Mouse (Mus musculus) brown adipose tissue, adult 24 weeks (tissue): ENCODE measurements around the gene Ahcyl1. TPM values are rescaled to one million over a fixed set of nuclear protein-coding genes. Genes with fewer than 3 reads are reported as not detected.

ENCODE experiments used
- H3K27ac ChIP-seq: fragments of 200-500 bp; replicated peaks from 2 replicates; pipeline ENCODE4 v1.5.1; 2012; ENCODE audit warnings: low read depth, mild to moderate bottlenecking, low read length
- H3K4me1 ChIP-seq: fragments of 200-500 bp; 2 replicates; pipeline ENCODE4 v1.6.1; 2012; ENCODE audit warnings: low read length, mixed read lengths; ENCODE audit not compliant: control insufficient read depth, insufficient read depth, insufficient read length
- H3K4me3 ChIP-seq: fragments of 200-500 bp; 2 replicates; pipeline ENCODE4 v1.5.1; 2012; ENCODE audit warnings: low read depth, mild to moderate bottlenecking, low read length, moderate library complexity; ENCODE audit not compliant: insufficient read depth
- polyA plus RNA-seq: library from polyadenylated mRNA; stranded (reverse); fragments of >200 nt; gene quantifications from 2 replicates; pipeline ENCODE4 v1.2.4, GENCODE M21; 2012; ENCODE audit not compliant: missing spikeins, insufficient read depth, insufficient read length

Ahcyl1 gene
- polyA plus RNA-seq, 1 experiment, result 528 TPM

DNA sequence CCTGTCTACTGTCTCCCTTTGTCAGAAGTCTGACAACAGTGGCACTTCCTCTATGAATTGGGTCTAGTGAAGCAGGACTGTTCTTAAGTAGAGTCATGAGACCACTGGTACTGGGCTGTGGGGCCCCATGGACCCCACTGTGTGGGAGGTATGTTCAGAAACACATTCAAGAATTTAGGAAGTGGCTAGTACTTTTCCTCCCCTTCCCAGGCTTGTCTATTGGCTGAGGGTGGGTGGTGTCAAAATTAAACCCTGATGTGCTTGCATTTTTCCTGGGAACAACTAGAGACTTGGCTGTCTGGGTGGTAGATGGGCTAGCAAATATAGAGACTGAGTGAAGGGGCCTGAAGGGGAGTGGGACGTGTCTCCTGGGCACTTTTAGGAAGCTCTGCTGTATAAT lies 32.1 kb upstream of the Ahcyl1 start:
- no peak overlapping the region for H3K27ac ChIP-seq
- H3K4me1 ChIP-seq, result peaks cover 2% of the 10 kb centered on the region; the same call in 1 of the 2 replicates
- H3K4me3 ChIP-seq, result no peak overlapping the region

DNA sequence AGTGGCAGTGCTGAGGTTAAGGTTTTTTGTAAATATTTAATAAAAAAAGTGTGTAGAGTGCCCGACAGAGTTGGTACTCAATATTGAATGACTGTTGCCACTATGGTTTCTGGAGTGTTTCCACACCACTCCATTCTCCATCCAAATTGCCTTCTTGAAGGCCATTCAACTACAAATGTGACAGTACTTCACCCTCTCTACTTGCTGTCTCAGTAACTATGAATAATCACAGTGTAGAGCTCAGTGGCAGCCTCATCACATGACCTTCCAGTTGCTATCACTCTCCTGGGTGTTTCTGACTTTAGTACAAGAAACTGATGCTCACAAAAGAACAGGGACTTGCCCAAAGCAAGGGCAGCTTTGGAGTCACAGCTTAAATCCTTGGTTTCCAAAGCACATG lies 19.6 kb upstream of the Ahcyl1 start:
- Histone ChIP-seq H3K4me3 (no peak overlapping the region), H3K27ac (no peak overlapping the region), H3K4me1 (no peaks in the 10 kb centered on the region; the same call in 1 of the 2 replicates)

DNA sequence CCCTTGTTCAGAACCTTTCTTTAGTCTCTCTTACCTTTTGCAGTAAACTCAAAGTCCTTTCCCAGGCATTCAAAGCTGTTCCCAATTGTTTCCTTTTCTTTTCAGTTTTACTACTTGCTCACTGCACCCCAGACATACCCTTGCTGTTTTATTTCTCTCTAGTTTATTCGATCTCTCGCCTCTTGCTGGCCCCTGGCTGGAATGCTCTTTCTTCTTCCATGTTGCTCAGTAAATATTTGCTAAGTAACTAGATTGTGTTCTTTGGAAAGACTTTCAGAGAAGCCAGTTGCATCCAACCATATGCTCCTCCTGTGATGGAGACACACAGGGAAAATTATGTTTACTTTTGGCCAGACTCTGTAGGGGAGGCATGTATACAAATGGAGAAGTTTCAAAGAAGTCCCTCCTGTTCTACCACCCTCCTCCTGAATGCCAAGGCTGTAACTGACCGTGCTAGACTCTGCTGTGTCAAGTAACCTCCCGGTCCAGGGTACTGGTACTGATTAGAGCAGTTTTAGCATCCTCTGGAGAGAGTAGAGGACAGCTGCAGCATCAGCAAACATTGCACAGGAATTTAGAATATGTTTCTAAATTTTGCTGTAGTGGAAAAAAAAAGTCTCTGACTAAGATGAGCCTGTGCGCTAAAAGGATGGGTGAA lies 18.0 kb upstream of the Ahcyl1 start:
- Histone ChIP-seq H3K27ac (no peak overlapping the region), H3K4me3 (no peak overlapping the region), H3K4me1 (no peaks in the 10 kb centered on the region; the same call in 1 of the 2 replicates)

DNA sequence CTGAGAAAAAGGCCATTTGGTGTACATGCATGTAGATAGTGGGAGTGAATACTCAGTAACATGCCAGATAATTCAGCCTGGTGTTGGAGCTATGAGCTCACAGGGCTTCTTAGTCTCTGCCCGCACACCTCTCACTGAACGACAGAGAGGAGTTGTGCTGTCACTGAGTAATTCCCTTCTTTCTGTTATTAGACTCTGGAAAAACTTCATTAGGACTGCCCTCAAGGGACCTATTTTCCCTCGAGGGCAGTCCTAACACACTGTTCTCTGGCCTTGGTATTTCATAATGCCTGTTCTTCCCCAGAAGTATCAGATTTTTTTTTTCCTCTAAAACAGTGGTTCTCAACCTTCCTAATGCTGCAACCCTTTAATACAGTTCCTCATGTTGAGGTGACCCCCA lies 15.7 kb upstream of the Ahcyl1 start:
- H3K4me1 ChIP-seq, result peaks cover 1% of the 10 kb centered on the region; the same call in 1 of the 2 replicates
- H3K27ac ChIP-seq, result no peak overlapping the region
- no peak overlapping the region for H3K4me3 ChIP-seq

DNA sequence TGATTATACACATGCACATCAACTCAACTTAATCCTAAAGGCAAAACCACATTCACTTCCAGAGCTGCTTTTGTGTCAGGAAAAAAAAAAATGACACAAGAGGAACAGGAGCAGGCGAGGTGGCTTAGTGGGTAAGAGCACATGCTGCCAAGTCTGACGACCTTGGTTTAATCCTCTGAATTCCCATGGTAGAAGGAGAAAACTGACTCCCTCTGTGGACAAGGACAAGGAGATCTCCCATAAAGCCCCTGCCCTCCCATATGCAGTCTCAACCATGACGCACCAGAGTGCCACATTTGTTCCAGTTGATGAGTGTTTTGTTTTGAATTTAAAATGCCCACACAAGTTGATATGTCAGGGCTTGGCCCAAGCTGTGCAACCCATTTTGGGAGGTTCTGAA lies 12.8 kb upstream of the Ahcyl1 start:
- 0 out of 2 replicates have a peak overlapping the region, but pooled peaks have one; percentile 10 for H3K27ac ChIP-seq
- peaks cover 13% of the 10 kb centered on the region; the same call in 1 of the 2 replicates for H3K4me1 ChIP-seq
- no peak overlapping the region for H3K4me3 ChIP-seq

DNA sequence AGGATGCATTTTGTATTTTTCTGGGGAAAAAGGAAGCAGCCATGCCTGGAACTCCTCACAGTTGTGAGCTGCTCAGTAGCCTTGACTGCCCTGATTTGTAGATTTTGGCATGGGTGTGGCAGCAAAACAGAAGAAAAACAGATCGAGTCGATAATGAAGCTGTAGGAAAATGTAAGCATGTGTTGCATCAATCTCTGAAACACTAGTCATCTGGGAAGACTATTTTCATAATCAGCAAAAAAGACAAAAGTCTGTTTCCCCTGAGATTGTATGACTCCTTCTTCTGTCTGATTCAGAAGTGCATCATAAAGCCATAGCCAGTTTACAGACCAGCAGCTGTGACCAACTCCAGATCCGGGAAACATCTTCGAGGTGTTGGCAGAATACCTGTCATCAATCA lies 10.9 kb upstream of the Ahcyl1 start:
- no peak overlapping the region for H3K27ac ChIP-seq
- no peak overlapping the region for H3K4me3 ChIP-seq
- H3K4me1 ChIP-seq, result peaks cover 17% of the 10 kb centered on the region; the same call in 1 of the 2 replicates

DNA sequence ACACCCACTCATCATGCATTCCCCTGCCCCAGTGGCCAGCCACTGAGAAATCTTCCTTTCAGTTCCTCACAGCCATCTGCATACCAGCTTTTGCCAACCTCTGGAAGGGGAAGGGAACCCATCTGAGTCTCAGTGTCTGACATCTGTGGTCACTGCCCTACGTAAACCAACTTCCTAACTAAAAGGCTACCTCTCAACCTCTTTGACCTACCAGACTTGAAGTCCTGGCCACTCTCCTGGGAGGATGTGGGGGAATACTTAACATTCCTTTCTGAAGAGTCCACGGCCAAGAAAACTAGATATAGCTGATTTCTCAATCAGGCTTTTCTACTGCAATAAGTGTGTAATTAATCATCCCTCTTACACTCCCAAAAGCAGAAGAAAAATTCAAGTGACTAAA lies 9.8 kb upstream of the Ahcyl1 start:
- Histone ChIP-seq H3K4me3 (no peak overlapping the region), H3K4me1 (peaks cover 17% of the 10 kb centered on the region; the same call in 1 of the 2 replicates), H3K27ac (peak overlapping the region; percentile 18)

DNA sequence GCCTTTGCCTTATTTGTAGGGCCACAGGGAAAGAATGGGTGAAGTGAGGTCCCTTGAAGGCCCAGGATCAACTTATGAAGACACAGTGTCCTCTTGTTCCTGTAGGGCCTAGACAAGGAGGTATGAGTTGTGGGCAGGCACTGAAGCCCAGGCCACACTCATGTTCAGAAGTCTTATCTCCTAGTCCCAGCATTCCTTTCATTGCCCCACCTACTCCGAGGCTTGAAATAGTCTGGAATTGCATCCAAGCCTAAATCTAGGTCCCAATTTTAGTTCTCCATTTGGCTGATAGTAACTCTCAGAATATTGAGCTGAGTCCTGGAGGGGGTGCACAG lies 8.0 kb upstream of the Ahcyl1 start:
- H3K4me1 ChIP-seq, result peaks cover 17% of the 10 kb centered on the region; the same call in 1 of the 2 replicates
- H3K27ac ChIP-seq, result peak overlapping the region; percentile 49; the same call in 1 of the 2 replicates

DNA sequence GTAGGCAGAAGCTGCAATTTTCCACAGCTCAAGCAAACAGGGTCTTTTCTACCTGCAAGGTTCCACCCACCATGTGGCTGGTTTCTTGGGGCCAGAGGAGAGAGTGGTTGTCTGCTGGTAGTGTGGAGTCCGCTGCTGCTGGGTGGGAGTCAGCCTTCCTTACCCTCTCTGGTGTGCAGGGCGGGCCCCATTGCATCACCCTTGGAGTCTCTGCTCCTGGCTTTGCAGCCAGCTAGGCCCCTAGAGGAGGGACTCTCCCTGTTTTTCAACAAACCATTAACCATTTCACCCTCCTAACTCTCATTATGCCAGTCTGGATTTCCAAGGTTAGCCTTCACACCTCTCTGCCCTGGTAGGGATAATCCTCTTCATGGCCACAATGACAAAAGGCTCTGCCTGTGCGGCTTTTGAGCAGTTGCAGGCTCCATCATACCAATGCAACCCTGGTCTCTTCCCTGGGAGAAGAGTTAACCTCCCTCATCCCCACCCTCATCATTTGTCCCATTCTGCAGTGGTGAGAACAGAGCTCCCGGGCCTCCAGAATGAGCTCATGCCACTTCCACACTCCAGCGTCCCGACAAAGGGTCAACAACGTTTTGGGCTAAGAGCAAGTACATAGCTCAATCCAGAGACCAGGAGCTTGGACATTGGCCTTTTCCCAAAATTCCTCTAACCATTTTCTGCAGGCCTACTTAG lies 7.5 kb upstream of the Ahcyl1 start:
- Histone ChIP-seq H3K27ac (peak overlapping the region; percentile 49; the same call in 1 of the 2 replicates), H3K4me1 (peaks cover 17% of the 10 kb centered on the region; the same call in 1 of the 2 replicates), H3K4me3 (no peak overlapping the region)

More for the DNA sequence above, 8.0 kb upstream of the Ahcyl1 start:
- H3K4me3 ChIP-seq, result no peak overlapping the region

DNA sequence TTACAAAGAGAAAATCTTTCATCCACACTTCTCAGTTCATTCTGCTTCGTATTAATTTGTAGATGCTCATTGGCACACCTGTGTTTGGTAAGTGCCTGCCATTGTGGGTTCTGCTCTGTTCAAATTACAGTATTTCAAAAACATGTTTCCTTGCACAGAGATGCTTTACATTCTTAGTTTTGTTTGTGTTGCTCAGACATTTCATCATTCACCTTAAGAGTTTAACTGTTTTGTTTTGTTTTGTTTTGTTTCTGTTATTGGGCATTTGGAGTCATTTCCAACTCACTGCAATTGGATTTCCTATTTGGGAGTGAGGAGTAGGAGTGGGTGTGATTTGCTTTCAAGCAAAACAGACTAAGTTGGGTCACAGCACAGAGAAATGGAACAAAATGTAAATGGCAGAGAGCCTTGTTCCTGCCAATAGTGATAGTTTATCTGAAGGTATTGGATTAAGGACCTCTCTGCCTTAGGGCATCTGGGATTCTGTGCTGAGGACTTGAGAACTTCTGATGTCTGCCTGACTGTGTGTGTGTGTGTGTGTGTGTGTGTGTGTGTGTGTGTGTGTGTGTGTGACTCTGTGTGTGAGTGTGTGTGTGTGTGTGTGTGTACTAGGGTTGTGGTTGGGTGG lies 5.5 kb upstream of the Ahcyl1 start:
- H3K4me1 ChIP-seq, result peaks cover 19% of the 10 kb centered on the region
- no peak overlapping the region for H3K27ac ChIP-seq
- H3K4me3 ChIP-seq, result no peak overlapping the region

DNA sequence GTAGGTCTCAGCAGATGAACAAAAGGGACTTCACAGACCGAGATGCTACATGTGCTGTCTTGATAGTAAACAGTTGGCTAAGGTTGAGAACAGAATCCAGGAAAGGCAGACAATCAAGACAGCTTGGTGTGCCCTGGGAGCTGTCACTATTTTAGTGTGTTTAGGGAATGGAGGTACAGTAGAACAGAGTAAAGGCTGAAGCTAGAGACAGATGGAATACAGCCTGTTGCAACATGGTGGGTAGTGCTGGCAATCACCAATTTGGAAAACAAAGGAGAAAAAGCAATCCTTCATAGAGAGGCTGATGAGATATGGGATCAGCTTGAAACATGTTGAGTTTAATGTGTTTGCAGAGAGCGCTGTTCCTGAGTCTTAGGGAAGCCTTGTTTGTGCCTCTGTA lies 4.3 kb upstream of the Ahcyl1 start:
- Histone ChIP-seq H3K4me3 (no peak overlapping the region), H3K27ac (no peak overlapping the region)

DNA sequence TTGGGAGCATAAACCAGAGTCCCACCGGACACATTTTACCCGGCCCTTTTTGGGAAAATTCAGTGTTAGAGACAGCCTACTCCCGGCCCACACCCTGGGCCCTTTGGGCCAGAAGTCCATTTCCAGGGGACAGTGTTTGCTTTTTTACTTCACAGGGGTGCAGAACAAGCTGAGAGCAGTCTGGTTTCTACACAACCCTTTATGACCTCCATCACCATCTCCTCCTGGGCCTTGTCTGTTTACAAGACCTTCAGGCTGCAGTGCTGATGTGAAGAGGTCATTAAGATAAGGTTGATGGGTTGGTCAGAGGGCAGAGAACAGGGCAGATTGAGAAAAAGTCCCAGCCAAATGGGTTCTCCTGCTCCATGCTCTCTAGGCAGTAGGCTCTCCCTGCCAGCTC lies 550 bp upstream of the Ahcyl1 start:
- Histone ChIP-seq H3K27ac (peak overlapping the region; percentile 38), H3K4me3 (no peak overlapping the region), H3K4me1 (peaks cover 8% of the 10 kb centered on the region)

More for the DNA sequence above, 4.3 kb upstream of the Ahcyl1 start:
- peaks cover 13% of the 10 kb centered on the region for H3K4me1 ChIP-seq

DNA sequence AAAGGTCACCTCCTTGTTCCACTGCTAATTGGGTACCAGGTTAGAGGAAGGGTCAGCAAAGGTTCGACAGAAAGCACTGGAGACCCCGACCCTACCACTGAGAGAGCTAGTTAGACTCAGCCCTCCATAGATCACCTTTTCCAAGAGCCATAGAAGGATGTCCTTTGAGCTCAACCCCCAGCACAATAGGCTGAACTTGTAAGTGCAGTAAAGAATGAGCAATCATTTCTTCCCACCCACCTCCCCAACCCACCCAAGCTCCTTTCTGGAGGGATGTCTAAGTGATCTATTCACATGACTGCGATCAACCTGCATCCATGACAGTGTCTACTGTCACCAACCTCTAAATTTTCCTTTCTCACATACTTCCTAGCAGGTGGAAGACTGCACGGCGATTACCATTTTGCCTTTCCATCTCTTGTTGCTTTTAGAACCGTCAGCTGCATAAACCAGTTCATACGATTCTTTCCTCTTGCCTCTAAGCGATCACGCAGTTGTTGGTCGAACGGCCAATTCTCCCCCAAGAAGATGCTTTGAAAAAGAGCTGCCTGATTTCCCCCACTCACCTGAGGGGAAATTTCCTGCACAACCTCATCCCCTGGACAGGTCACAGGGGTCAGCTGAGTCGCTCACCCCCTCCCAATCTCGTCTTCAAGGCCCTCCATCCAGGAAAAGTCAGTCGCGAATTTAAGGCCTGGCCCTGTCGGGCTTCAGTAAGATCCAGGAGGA lies 977 bp downstream of the Ahcyl1 start:
- Histone ChIP-seq H3K27ac (peak overlapping the region; percentile 83), H3K4me3 (peak overlapping the region; percentile 90), H3K4me1 (peaks cover 12% of the 10 kb centered on the region)

DNA sequence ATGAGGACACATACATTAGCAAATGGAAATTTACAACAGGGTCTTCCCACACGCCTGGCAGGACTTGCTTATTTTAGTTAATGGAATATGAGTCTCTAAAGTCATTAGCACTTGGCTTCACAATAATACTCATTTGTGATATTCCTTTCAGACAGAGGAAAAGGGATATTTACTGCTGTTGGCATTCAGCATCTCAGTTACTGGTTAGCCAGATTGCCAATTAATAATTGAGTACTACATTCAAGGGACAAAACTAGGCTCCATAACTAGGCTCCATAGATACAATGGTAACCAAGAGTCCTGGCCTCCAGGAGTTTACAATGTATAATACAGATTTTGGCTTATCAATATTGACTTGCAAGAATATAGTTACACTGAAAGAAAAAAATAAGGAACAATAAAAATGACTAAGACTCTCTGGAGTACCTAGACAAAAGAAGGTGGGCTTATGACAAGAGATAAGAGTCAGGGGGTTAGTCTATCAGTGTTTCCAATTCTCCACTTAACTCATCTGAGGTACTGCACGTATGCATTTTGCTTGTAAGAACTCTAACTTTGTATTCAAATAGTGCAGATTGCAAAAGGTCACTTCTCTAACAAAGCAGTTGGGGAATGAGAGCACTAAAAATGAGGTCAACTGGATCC lies 2.0 kb downstream of the Ahcyl1 start:
- peaks cover 12% of the 10 kb centered on the region for H3K4me1 ChIP-seq
- H3K27ac ChIP-seq, result 0 out of 2 replicates have a peak overlapping the region, but pooled peaks have one; percentile 83
- H3K4me3 ChIP-seq, result peak overlapping the region; percentile 90
